Mouse (Mus musculus): ENCODE measurements around the gene Arl4c. TPM values are rescaled to one million over a fixed set of nuclear protein-coding genes. Genes with fewer than 3 reads are reported as not detected.

Arl4c gene
- polyA plus RNA-seq, 1 experiment from 2014 or later, result 16.0 TPM

DNA sequence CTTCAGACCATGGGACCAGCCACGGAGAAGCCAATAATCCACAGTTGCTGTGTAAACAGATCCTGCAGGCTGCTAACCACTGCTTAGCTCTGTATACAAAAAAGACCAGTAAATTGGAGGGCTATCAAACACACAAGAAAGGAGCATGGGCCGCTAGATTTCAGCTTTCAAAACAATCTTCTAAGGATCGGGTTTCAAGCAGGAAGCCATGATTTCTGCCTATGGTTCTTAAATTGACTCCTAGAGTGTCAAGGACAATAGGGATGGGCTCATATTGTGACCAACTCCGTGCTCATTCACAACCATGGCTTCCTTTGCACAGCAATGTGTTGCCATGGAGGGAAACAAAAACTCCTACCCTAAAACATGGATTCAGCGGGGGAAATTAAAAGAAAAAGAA, 3.1 kb downstream of the Arl4c start:
- WGBS, result 41% methylated on average over 5 of the region's 5 CpGs
- H3K4me3 ChIP-seq, result peak overlapping the region; percentile 85
- no peaks in the 10 kb centered on the region for H3K27me3 ChIP-seq (ENCODE audit: insufficient read depth, poor library complexity, severe bottlenecking)
- H3K9me3 ChIP-seq, result no peaks in the 10 kb centered on the region
- H3K4me1 ChIP-seq, result peaks cover 22% of the 10 kb centered on the region
- DNase-seq (ENCODE audit: low spot score), result no peak
- peaks cover 5% of the 10 kb centered on the region for H3K36me3 ChIP-seq
- H3K27ac ChIP-seq, result peak overlapping the region; percentile 25; the same call in 1 of the 2 replicates

DNA sequence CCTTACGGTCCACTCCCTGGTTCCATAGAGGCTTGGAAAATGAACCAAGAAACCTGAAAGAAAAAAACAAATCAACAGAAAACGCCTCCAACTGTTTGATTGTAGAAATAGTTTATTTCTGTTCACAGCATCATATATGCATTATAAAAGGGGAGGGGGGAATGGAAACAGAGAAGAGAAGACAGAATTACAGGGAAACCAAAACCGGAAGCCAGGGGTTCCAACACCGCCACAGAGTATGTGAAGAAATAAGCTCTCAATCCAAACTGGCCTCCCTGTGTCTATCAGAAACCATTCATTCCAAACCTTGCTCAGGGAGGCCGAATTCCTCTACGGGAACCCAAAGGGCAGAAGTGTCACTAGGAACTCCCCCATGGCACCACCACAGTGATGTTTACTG, 3.9 kb downstream of the Arl4c start:
- H3K4me3 ChIP-seq, result no peak overlapping the region
- peaks cover 5% of the 10 kb centered on the region for H3K36me3 ChIP-seq
- H3K4me1 ChIP-seq, result peaks cover 22% of the 10 kb centered on the region
- 86% methylated on average over 6 of the region's 6 CpGs for WGBS
- no peaks in the 10 kb centered on the region for H3K9me3 ChIP-seq
- no peaks in the 10 kb centered on the region for H3K27me3 ChIP-seq (ENCODE audit: insufficient read depth, poor library complexity, severe bottlenecking)
- H3K27ac ChIP-seq, result no peak overlapping the region
- DNase-seq (ENCODE audit: low spot score), result no peak

DNA sequence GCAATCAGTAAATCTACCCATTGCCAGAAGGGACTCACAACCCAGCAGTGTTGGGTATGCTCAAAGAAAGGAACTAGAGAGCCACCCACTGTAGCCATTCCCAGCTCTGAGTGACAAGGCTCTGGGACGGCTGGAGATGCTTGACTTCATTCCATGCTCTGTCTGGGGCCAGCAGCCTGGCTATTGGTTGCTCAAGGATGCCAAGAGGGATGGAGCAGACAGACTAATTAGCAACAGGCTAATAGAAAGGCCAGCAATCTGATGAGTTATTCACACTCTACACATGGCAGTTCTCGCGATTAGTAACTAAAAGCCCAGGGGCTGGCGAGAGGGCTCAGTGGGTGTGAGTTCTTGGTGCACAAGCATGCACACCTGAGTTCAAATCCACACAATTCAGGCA, 5.6 kb downstream of the Arl4c start:
- H3K9me3 ChIP-seq, result no peaks in the 10 kb centered on the region
- peaks cover 14% of the 10 kb centered on the region; the same call in 1 of the 2 replicates for H3K4me1 ChIP-seq
- H3K36me3 ChIP-seq, result peaks cover 5% of the 10 kb centered on the region
- no peak for DNase-seq (ENCODE audit: low spot score)
- no peak overlapping the region for H3K27ac ChIP-seq
- H3K4me3 ChIP-seq, result no peak overlapping the region
- 80% methylated on average over 4 of the region's 4 CpGs for WGBS
- H3K27me3 ChIP-seq (ENCODE audit: insufficient read depth, poor library complexity, severe bottlenecking), result no peaks in the 10 kb centered on the region

DNA sequence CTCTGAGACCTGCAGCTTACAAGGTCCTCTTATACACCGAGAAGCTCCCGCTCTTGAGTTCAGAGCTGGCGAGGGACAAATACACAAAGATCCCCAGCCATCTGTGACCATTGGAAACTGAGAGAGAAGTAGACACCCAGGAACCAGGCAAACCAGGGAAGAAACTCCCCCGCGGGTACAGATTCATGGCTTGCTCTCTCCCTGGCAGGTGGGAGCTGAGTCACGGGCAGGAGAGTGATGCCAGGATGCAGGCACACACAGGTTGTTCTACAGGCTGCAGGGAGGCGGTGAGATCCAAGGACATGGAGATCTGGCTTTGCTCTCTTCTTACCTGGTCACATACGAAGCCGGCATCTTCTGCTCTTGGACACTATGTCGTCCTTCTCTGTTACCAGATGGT, 7.7 kb downstream of the Arl4c start:
- 80% methylated on average over 10 of the region's 10 CpGs for WGBS
- no peak overlapping the region for H3K4me3 ChIP-seq
- H3K27me3 ChIP-seq (ENCODE audit: insufficient read depth, poor library complexity, severe bottlenecking), result no peaks in the 10 kb centered on the region
- H3K36me3 ChIP-seq, result peaks cover 5% of the 10 kb centered on the region
- no peak overlapping the region for H3K27ac ChIP-seq
- no peaks in the 10 kb centered on the region for H3K9me3 ChIP-seq
- peaks cover 4% of the 10 kb centered on the region; the same call in 1 of the 2 replicates for H3K4me1 ChIP-seq
- DNase-seq (ENCODE audit: low spot score), result no peak

DNA sequence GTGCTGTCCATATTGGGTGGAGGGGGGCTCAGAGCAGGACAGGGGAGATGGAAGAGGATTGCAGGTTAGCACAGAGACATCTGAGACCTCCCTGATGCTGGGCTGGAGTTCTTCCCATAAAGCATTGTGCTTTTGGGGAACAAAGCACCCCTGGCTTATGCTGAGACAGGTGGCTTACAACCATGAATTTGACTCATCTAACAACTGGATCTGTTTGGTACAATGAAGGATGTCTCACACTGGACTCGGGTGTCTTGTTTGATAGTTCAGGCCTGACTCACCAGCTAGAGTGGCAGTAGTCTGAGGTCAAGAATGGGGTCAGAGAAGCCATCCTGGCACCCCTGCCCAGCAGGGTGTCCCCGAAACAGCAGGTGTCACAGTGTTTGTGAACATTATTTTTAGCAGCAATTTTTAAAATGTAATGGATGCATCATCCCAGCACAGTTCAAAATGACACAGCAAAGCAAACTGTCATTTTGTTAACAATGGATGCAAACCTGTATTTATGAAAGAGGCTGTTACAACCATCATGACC, 9.7 kb downstream of the Arl4c start:
- DNase-seq (ENCODE audit: low spot score), result no peak
- Histone ChIP-seq H3K36me3 (peaks cover 1% of the 10 kb centered on the region; the same call in 1 of the 2 replicates), H3K27ac (no peak overlapping the region), H3K27me3 (ENCODE audit: insufficient read depth, poor library complexity, severe bottlenecking) (no peaks in the 10 kb centered on the region), H3K4me3 (no peak overlapping the region), H3K4me1 (no peaks in the 10 kb centered on the region; the same call in 1 of the 2 replicates), H3K9me3 (no peaks in the 10 kb centered on the region)
- 78% methylated on average over 2 of the region's 2 CpGs for WGBS

DNA sequence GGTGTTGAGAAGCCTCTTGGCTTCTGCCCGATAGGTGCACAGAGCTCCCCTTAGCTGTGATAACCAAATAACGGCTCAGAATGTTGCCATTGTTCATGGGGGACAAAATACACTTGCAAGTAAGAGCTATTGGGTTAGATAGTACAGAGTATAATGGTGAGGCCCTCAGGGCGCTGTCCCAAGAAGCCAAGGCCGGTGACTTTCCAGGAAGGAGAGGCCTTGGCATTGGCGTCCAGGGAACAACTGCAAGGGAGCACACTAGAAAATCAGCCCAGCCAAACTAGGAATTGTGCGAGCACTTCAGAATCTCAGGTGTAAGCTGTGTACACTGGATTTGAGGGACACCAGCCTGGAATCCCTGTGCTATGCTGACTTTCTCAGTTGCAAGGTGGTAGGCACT, 11.4 kb downstream of the Arl4c start:
- H3K9me3 ChIP-seq, result no peaks in the 10 kb centered on the region
- no peaks in the 10 kb centered on the region; the same call in 1 of the 2 replicates for H3K4me1 ChIP-seq
- 82% methylated on average over 6 of the region's 6 CpGs for WGBS
- no peak overlapping the region for H3K27ac ChIP-seq
- DNase-seq (ENCODE audit: low spot score), result no peak
- H3K36me3 ChIP-seq, result no peaks in the 10 kb centered on the region
- no peak overlapping the region for H3K4me3 ChIP-seq
- H3K27me3 ChIP-seq (ENCODE audit: insufficient read depth, poor library complexity, severe bottlenecking), result no peaks in the 10 kb centered on the region

DNA sequence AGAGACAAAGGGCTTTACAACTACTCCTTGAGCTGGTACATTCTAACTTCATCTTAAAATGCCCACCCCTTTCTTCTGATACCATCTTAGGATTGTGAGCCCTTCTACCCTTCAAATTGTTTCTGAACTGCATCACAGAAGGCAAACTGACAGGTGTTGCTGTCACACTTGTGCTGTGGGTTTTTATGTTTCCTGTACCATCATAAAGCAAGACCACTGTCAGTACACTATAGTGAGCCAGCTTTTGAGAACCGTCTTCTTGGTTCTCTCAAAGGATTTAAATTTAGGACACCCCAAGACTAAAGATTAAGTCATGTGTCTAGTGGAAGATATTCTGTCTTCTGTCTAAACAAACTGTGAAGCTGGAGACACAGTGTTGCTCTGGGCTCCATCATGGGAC, 17.3 kb downstream of the Arl4c start:
- Histone ChIP-seq H3K36me3 (no peaks in the 10 kb centered on the region), H3K4me3 (no peak overlapping the region), H3K27ac (no peak overlapping the region), H3K27me3 (ENCODE audit: insufficient read depth, poor library complexity, severe bottlenecking) (no peaks in the 10 kb centered on the region), H3K9me3 (no peaks in the 10 kb centered on the region), H3K4me1 (no peaks in the 10 kb centered on the region)
- WGBS, result 83% methylated on average over 1 of the region's 1 CpGs
- DNase-seq (ENCODE audit: low spot score), result no peak

DNA sequence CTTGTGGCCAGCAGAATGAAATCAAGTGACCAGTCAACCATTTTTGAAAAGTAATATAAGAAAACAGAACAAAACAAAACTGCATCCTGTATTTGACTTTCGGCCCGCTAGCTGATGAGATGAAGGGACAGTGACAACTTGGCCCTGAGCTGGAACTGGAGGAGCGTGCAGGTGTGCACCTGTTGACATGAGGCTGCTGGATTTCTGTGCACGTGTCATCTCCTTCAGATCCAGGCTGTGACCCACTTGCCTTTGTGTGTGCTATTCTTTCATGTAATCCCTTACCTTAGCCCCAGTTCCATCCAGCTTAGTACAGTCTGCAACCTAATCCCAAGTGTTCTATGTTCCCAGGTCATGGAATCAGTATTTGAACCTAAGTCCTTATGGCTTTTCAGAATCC, 20.4 kb downstream of the Arl4c start:
- H3K4me3 ChIP-seq, result no peak overlapping the region
- H3K9me3 ChIP-seq, result no peaks in the 10 kb centered on the region
- no peaks in the 10 kb centered on the region for H3K27me3 ChIP-seq (ENCODE audit: insufficient read depth, poor library complexity, severe bottlenecking)
- H3K27ac ChIP-seq, result no peak overlapping the region
- H3K4me1 ChIP-seq, result no peaks in the 10 kb centered on the region
- DNase-seq (ENCODE audit: low spot score), result no peak
- H3K36me3 ChIP-seq, result no peaks in the 10 kb centered on the region
- 89% methylated on average over 4 of the region's 4 CpGs for WGBS

DNA sequence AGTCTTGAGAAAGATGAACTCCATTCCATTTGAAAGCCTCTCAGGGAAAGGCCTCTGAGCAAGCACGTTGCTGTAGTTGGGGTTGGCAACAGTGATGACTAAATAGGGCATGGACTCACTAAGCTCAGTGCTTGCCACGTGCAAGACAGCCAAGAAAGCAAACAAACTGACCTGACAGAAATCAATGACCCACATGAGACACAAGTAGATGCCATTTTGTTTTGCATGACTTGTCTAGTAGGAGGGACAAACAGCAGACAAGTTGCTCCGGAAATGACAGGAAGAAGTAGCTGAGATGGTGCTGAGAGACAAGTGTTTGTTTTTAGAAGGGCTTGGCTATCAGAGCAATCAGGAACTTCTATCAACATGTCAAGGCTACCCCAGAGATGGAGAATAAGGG, 21.2 kb downstream of the Arl4c start:
- no peak for DNase-seq (ENCODE audit: low spot score)
- 44% methylated on average over 3 of the region's 3 CpGs for WGBS
- H3K27ac ChIP-seq, result no peak overlapping the region
- no peaks in the 10 kb centered on the region for H3K27me3 ChIP-seq (ENCODE audit: insufficient read depth, poor library complexity, severe bottlenecking)
- H3K36me3 ChIP-seq, result no peaks in the 10 kb centered on the region
- H3K4me1 ChIP-seq, result no peaks in the 10 kb centered on the region
- no peak overlapping the region for H3K4me3 ChIP-seq
- no peaks in the 10 kb centered on the region for H3K9me3 ChIP-seq

DNA sequence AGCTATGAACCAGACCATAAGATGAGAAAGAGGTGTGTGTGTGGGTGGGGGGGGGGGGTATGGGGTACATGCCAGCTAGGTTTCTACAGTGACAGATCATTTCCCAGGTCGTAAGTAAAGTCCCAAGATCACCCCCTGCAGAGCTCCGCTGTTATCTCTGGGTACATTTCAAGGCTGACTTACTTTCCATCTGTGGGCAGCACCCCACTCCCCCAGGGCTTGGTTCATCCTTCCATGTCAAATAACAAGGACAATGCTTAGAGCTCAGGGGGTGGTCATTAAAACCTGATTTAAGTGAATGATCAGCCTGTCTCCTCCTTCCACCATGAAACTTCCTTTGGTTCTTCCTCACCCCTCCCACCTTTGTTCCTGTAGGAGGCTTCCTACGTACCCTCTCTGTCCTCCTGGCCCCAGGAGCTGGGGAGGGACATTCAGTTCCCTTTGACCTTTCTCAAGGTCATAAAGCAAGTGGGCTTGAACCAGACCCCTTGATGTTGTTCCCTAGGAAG, 23.7 kb downstream of the Arl4c start:
- Histone ChIP-seq H3K36me3 (no peaks in the 10 kb centered on the region), H3K4me3 (no peak overlapping the region), H3K9me3 (no peaks in the 10 kb centered on the region), H3K4me1 (no peaks in the 10 kb centered on the region), H3K27ac (no peak overlapping the region), H3K27me3 (ENCODE audit: insufficient read depth, poor library complexity, severe bottlenecking) (no peaks in the 10 kb centered on the region)
- DNase-seq (ENCODE audit: low spot score), result no peak
- WGBS, result 59% methylated on average over 3 of the region's 3 CpGs

DNA sequence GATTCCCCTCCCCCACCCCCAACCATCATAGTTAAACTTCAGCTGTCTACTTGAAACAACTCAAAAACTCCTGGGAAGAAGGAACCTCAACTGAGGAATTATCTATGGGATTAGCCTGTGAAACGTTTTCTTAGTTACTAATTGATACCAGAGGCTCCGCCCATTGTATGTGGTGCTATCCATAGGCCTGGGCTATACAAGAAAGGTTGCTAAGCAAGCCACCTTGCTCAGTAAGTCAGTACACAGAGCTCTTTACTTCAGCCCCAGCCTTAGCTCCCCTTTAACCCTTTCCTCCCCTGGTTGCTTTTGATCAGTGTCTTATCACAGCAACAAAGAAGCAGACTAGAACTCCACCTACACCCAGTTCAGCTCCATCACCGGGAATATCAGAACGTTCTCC, 31.2 kb downstream of the Arl4c start:
- no peak overlapping the region for H3K27ac ChIP-seq
- peaks cover 16% of the 10 kb centered on the region for H3K4me1 ChIP-seq
- H3K36me3 ChIP-seq, result no peaks in the 10 kb centered on the region
- no peak for DNase-seq (ENCODE audit: low spot score)
- WGBS, result 56% methylated on average over 4 of the region's 4 CpGs
- no peaks in the 10 kb centered on the region for H3K9me3 ChIP-seq
- H3K4me3 ChIP-seq, result no peak overlapping the region
- no peaks in the 10 kb centered on the region; the same call in 1 of the 2 replicates for H3K27me3 ChIP-seq (ENCODE audit: insufficient read depth, poor library complexity, severe bottlenecking)

DNA sequence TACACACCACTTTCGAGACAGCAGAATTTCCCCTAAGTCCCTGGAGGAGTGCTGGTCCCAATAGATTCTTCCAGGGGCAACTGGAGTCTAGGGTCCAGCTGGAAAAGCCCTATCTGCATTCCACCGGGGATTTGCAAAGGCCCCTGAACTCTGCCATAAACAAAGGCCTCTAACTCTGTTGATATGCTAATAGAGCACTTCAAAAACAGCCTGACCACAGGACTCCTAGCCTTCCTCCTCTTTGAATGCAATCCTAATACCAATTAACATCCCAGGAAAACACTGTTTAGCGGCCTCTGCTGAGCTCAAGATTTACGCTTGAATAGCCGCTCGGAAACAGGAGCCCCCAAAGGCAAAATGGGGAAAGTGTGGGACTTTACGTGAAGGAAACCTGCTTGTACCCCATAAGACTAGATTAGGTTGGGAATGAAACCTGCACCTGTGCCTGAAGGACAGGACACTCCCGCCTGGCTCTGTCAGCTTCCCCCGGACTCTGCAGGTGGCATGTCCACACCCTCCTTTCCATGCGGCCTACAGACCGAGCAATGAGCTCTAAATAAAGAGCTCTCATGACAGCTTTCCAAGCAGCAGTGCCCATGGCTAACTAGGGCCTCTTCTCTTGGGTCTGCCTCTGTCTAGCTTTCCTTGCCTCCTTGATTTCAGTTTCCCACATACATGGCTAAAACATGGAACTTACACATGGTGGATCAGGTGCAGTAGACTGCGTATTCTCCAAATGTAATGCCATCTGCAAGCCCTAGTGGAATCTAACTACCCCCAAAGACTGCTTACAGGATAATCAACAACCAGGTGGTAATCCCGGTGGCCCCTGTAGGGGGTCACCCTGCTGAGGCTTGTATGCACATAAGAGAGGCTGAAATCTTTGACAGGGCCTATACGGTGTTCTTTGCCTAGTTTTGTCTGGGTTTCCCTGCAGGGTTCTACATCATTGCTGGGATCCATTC, 32.9 kb downstream of the Arl4c start:
- no peaks in the 10 kb centered on the region for H3K9me3 ChIP-seq
- peaks cover 16% of the 10 kb centered on the region for H3K4me1 ChIP-seq
- H3K27me3 ChIP-seq (ENCODE audit: insufficient read depth, poor library complexity, severe bottlenecking), result no peaks in the 10 kb centered on the region; the same call in 1 of the 2 replicates
- H3K36me3 ChIP-seq, result no peaks in the 10 kb centered on the region
- WGBS, result 29% methylated on average over 14 of the region's 14 CpGs
- no peak for DNase-seq (ENCODE audit: low spot score)
- no peak overlapping the region for H3K4me3 ChIP-seq
- peak overlapping the region; percentile 17; the same call in 1 of the 2 replicates for H3K27ac ChIP-seq

DNA sequence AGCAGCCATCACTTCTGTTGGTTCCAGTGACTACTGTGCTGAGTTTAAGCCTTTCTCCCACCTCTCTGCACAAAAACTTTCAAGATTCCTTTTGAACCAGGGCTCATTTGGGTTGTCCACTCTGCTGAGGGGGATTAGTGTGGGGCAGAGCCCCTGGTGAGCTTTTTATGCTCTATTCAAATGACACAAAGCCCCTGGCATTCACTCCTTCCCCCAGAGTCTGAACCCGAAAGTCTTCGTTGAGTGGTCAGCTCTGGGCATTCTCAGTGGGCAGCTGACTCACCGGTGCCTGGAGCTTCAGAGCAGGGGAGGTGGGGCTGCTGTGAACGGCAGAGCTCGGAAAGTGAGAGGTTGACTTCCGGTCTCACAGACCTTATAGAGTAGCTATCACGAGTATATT, 33.7 kb downstream of the Arl4c start:
- DNase-seq (ENCODE audit: low spot score), result no peak
- no peaks in the 10 kb centered on the region; the same call in 1 of the 2 replicates for H3K27me3 ChIP-seq (ENCODE audit: insufficient read depth, poor library complexity, severe bottlenecking)
- H3K27ac ChIP-seq, result peak overlapping the region; percentile 56; the same call in 1 of the 2 replicates
- 8% methylated on average over 7 of the region's 7 CpGs for WGBS
- H3K9me3 ChIP-seq, result no peaks in the 10 kb centered on the region
- H3K4me3 ChIP-seq, result no peak overlapping the region
- H3K4me1 ChIP-seq, result peaks cover 16% of the 10 kb centered on the region
- no peaks in the 10 kb centered on the region for H3K36me3 ChIP-seq
